Mouse (Mus musculus) lung, postnatal 10 days (tissue): Measurements from ENCODE around the gene Rpl9-ps6.

Source experiments
- DNase-seq: peaks from one replicate; pipeline ENCODE4 v3.0.0; 2021

Gene Rpl9-ps6

GRCm38 (mm10) chr19:32466478-32466877 lies at the start of gene Rpl9-ps6:
Gene Rpl9-ps6 (minus strand): TSS chr19:32466578.
- DNase-seq = no peak

GRCm38 (mm10) chr19:32512518-32512917 lies 46.1 kb upstream of the Rpl9-ps6 start:
- no peak for DNase-seq

GRCm38 (mm10) chr19:32510962-32511361 lies 44.6 kb upstream of the Rpl9-ps6 start:
- DNase-seq = no peak

- no peak for DNase-seq
These were observed 43.9 kb upstream of the Rpl9-ps6 start for GRCm38 (mm10) chr19:32510267-32510666.

GRCm38 (mm10) chr19:32507526-32507925 lies 41.1 kb upstream of the Rpl9-ps6 start:
- peak; percentile 59 for DNase-seq

- DNase-seq = no peak
These were observed 40.7 kb upstream of the Rpl9-ps6 start for GRCm38 (mm10) chr19:32507100-32507499.

GRCm38 (mm10) chr19:32506514-32506913 lies 40.1 kb upstream of the Rpl9-ps6 start:
- no peak for DNase-seq

GRCm38 (mm10) chr19:32506081-32506480 lies 39.7 kb upstream of the Rpl9-ps6 start:
- DNase-seq = no peak

- no peak for DNase-seq
These were observed 35.0 kb upstream of the Rpl9-ps6 start for GRCm38 (mm10) chr19:32501414-32501813.

- no peak for DNase-seq
These were observed 31.6 kb upstream of the Rpl9-ps6 start for GRCm38 (mm10) chr19:32498002-32498401.

- DNase-seq = no peak
These were observed 31.0 kb upstream of the Rpl9-ps6 start for GRCm38 (mm10) chr19:32497411-32497810.

- DNase-seq = no peak
These were observed 28.7 kb upstream of the Rpl9-ps6 start for GRCm38 (mm10) chr19:32495034-32495433.

- no peak for DNase-seq
These were observed 28.2 kb upstream of the Rpl9-ps6 start for GRCm38 (mm10) chr19:32494611-32495010.

- no peak for DNase-seq
These were observed 27.1 kb upstream of the Rpl9-ps6 start for GRCm38 (mm10) chr19:32493471-32493870.

GRCm38 (mm10) chr19:32492981-32493380 lies 26.6 kb upstream of the Rpl9-ps6 start:
- no peak for DNase-seq

GRCm38 (mm10) chr19:32492339-32492738 lies 26.0 kb upstream of the Rpl9-ps6 start:
- DNase-seq = no peak

GRCm38 (mm10) chr19:32490976-32491375 lies 24.6 kb upstream of the Rpl9-ps6 start:
- no peak for DNase-seq

- DNase-seq = no peak
These were observed 23.0 kb upstream of the Rpl9-ps6 start for GRCm38 (mm10) chr19:32489166-32489895.

GRCm38 (mm10) chr19:32487595-32488255 lies 21.3 kb upstream of the Rpl9-ps6 start:
- no peak for DNase-seq

- DNase-seq = peak; percentile 75
These were observed 19.8 kb upstream of the Rpl9-ps6 start for GRCm38 (mm10) chr19:32486106-32486724.

GRCm38 (mm10) chr19:32485681-32486105 lies 19.3 kb upstream of the Rpl9-ps6 start, which contains the start of gene Minpp1:
Gene Minpp1 (plus strand): TSS chr19:32485769.
- peak; percentile 87 for DNase-seq

- no peak for DNase-seq
These were observed 18.7 kb upstream of the Rpl9-ps6 start for GRCm38 (mm10) chr19:32484941-32485660.

GRCm38 (mm10) chr19:32481511-32481910 lies 15.1 kb upstream of the Rpl9-ps6 start:
- no peak for DNase-seq
